Mouse (Mus musculus): ENCODE data around the gene Vdac1. TPM values are rescaled to one million over a fixed set of nuclear protein-coding genes. Genes with fewer than 3 reads are reported as not detected.
A peak's percentile ranks its signal among the peaks of the same experiment; 100 is the strongest.

Gene Vdac1
- polyA plus RNA-seq, 1 experiment, result 116 TPM

DNA sequence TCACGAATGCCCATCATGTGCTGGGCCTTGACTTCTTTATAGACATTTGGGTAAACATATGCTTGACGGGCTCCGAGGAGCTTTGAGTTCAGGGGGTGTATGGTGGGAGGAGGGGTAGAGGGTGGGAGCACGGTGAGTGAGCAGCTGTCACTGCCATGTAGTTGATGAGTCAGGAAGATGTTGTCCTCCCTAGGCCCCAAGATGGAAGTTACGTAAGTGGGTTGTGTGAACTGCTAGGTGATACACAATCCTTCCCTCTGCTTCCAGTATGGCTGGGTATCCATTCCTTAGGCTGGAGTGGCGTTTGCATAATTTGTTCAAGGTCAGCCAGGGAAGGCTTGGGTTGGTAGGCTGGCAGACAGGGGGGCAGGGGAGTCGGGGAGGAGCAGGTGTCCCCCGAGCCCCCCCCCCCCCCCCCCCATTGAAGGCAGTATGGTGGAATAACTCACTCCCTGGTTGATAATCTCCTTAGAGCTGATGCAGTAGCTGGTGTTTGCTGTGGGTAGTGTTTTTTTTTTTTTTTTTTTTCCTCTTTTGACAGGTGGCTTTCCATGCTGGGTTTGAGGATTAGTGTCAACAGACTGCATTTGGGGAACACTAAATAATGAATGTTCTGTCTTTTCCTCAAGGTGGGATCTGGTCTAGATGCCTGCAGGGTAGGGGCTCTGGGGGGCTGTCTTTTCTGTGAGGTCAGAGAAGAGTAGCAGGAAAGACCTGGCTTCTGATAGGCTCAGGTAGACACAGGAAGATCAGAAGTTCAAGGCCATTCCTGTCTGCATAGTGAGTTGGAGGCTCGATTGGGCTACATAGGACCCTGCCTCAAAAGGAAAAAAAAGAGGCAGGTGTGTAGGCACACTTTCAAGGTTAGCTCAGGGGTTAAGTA is 8.8 kb downstream of the Vdac1 start:
- TF ChIP-seq POLR2A (IDR thresholded peaks at IDR 0.05; ENCODE audit: borderline replicate concordance, low read depth, low read length) (no peak), CTCF (IDR thresholded peaks at IDR 0.05; ENCODE audit: low read depth, low read length) (no peak)
- Histone ChIP-seq H3K4me3 (ENCODE audit: insufficient read depth, low read length) (no peak overlapping the region), H3K27ac (ENCODE audit: insufficient read depth, low read depth, low read length) (no peak overlapping the region), H3K4me1 (ENCODE audit: control insufficient read depth, insufficient read depth, low read length) (peaks cover 48% of the 10 kb centered on the region)

DNA sequence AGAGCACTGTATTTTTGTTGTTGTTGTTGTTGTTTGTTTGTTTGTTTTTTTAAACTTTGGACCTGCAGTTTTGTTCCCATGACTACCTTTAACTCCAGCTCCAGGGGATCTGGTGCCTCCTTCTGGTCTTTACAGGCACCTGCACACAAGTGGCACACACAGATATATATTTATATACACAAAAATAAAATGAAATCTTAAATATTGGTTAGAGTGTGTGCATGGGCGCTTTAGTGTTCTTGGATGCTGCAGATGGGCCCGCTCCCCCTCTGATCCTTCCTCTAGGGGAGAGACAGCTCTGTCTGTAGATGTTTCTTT is 9.4 kb downstream of the Vdac1 start:
- TF ChIP-seq CTCF (IDR thresholded peaks at IDR 0.05; ENCODE audit: low read depth, low read length) (no peak), POLR2A (IDR thresholded peaks at IDR 0.05; ENCODE audit: borderline replicate concordance, low read depth, low read length) (no peak)
- Histone ChIP-seq H3K4me3 (ENCODE audit: insufficient read depth, low read length) (no peak overlapping the region), H3K4me1 (ENCODE audit: control insufficient read depth, insufficient read depth, low read length) (peaks cover 44% of the 10 kb centered on the region), H3K27ac (ENCODE audit: insufficient read depth, low read depth, low read length) (no peak overlapping the region)

DNA sequence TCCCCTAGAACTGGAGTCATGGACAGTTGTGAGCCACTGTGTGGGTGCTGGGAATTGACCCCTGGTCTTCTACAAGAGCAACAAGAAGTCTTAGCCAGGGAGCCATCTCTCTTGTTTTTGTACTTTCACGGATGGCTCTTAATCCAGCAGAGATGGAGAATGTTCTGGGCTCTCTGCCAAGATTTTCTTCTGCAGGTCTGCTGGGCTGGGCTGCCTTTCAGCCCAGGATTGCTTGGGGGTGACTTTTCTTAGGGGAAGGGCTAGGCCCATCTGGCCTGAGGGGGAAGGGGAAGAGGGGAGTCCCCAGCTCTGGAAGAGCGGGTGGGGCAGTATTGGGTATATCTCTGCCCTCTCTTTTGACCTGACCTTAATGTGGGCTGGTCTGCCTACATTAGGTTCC is 9.9 kb downstream of the Vdac1 start:
- H3K4me3 ChIP-seq (ENCODE audit: insufficient read depth, low read length), result no peak overlapping the region
- TF ChIP-seq CTCF (IDR thresholded peaks at IDR 0.05; ENCODE audit: low read depth, low read length) (no peak), POLR2A (IDR thresholded peaks at IDR 0.05; ENCODE audit: borderline replicate concordance, low read depth, low read length) (no peak)
- peaks cover 41% of the 10 kb centered on the region for H3K4me1 ChIP-seq (ENCODE audit: control insufficient read depth, insufficient read depth, low read length)
- no peak overlapping the region for H3K27ac ChIP-seq (ENCODE audit: insufficient read depth, low read depth, low read length)

DNA sequence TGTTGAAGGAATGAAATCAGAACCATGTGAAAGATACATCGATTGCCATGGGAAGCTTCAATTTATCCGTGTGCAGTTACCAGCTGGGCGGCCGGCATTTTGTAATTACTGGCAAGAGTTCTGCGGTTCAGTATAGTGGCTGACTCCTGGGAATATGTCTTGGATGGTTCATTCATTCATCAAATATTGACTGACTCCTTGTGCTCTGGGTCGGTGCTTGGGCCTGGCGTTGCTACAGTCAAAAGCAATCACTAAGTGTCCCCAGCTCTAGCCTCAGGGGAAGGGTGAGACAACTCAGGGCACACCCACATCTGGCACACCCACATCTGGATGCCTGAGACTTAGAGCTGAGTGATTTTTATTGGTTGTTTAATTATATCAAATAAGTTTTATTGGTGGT is 13.2 kb downstream of the Vdac1 start:
- no peak overlapping the region for H3K4me3 ChIP-seq (ENCODE audit: insufficient read depth, low read length)
- H3K4me1 ChIP-seq (ENCODE audit: control insufficient read depth, insufficient read depth, low read length), result peaks cover 14% of the 10 kb centered on the region
- H3K27ac ChIP-seq (ENCODE audit: insufficient read depth, low read depth, low read length), result no peak overlapping the region
- TF ChIP-seq POLR2A (IDR thresholded peaks at IDR 0.05; ENCODE audit: borderline replicate concordance, low read depth, low read length) (no peak), CTCF (IDR thresholded peaks at IDR 0.05; ENCODE audit: low read depth, low read length) (no peak)

- Histone ChIP-seq H3K4me3 (ENCODE audit: insufficient read depth, low read length) (no peak overlapping the region), H3K27ac (ENCODE audit: insufficient read depth, low read depth, low read length) (no peak overlapping the region), H3K4me1 (ENCODE audit: control insufficient read depth, insufficient read depth, low read length) (peaks cover 9% of the 10 kb centered on the region)
- TF ChIP-seq CTCF (IDR thresholded peaks at IDR 0.05; ENCODE audit: low read depth, low read length), result peak; percentile 76
- no peak for TF ChIP-seq POLR2A (IDR thresholded peaks at IDR 0.05; ENCODE audit: borderline replicate concordance, low read depth, low read length)
Observed at GRCm38 (mm10) chr11:52374340-52374739, 13.7 kb downstream of the Vdac1 start.

DNA sequence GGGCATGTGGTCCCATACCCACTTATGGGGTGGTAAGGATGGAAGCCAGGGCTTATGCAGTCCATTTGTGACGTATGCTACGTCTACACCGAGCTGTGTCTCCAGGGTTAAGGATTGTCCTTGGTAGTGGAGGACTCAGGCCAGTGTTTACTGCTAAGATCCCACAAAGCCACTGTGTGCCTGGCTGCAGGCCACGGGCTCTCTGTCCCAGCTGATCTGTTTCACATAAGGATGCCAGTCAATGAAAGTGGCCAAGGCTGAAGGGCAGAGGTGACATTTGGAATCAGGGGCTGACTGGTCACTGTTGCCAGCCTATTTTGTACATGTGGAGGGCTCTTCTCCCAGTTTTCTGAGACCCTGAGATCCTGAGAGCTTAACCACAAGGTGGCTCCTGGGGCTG is 16.9 kb downstream of the Vdac1 start:
- Histone ChIP-seq H3K4me3 (ENCODE audit: insufficient read depth, low read length) (no peak overlapping the region), H3K27ac (ENCODE audit: insufficient read depth, low read depth, low read length) (no peak overlapping the region), H3K4me1 (ENCODE audit: control insufficient read depth, insufficient read depth, low read length) (no peaks in the 10 kb centered on the region)
- TF ChIP-seq POLR2A (IDR thresholded peaks at IDR 0.05; ENCODE audit: borderline replicate concordance, low read depth, low read length) (no peak), CTCF (IDR thresholded peaks at IDR 0.05; ENCODE audit: low read depth, low read length) (no peak)

DNA sequence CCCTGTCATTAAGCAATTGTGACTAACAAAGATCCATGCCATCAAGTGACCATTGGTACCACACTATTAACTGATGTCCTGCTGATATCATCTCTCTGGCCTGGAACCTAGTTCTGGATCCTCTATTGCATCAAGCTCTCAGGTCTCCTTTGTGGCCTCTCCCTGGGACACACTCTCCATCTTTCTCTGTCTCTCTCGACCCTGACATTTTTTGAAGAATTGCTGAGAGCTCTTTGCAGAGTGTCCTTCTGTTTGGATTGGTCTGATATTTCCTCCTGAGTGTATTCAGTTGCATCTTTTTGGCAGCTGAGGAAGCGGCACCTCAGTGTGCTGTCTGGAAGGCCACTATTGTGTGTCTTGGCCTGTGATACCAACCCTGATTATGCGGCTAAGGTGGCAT is 18.6 kb downstream of the Vdac1 start:
- H3K4me3 ChIP-seq (ENCODE audit: insufficient read depth, low read length), result no peak overlapping the region
- no peaks in the 10 kb centered on the region for H3K4me1 ChIP-seq (ENCODE audit: control insufficient read depth, insufficient read depth, low read length)
- no peak overlapping the region for H3K27ac ChIP-seq (ENCODE audit: insufficient read depth, low read depth, low read length)
- no peak for TF ChIP-seq POLR2A (IDR thresholded peaks at IDR 0.05; ENCODE audit: borderline replicate concordance, low read depth, low read length)
- TF ChIP-seq CTCF (IDR thresholded peaks at IDR 0.05; ENCODE audit: low read depth, low read length), result no peak

DNA sequence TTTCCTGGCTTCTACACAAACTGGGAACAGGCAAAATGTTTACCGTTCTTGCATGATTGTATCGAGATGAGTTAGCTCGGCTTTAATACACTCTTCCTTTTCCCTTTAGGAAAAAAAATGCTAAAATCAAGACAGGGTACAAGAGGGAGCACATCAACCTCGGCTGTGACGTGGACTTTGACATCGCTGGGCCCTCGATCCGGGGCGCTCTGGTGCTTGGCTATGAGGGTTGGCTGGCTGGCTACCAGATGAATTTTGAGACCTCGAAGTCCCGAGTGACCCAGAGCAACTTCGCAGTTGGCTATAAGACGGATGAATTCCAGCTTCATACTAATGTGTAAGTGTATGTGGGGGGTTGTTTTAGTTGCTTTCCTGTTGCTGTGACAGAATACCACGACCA is 23.1 kb downstream of the Vdac1 start:
- no peak for TF ChIP-seq CTCF (IDR thresholded peaks at IDR 0.05; ENCODE audit: low read depth, low read length)
- no peak for TF ChIP-seq POLR2A (IDR thresholded peaks at IDR 0.05; ENCODE audit: borderline replicate concordance, low read depth, low read length)
- H3K27ac ChIP-seq (ENCODE audit: insufficient read depth, low read depth, low read length), result no peak overlapping the region
- peaks cover 2% of the 10 kb centered on the region; the same call in 1 of the 2 replicates for H3K4me1 ChIP-seq (ENCODE audit: control insufficient read depth, insufficient read depth, low read length)
- no peak overlapping the region for H3K4me3 ChIP-seq (ENCODE audit: insufficient read depth, low read length)

DNA sequence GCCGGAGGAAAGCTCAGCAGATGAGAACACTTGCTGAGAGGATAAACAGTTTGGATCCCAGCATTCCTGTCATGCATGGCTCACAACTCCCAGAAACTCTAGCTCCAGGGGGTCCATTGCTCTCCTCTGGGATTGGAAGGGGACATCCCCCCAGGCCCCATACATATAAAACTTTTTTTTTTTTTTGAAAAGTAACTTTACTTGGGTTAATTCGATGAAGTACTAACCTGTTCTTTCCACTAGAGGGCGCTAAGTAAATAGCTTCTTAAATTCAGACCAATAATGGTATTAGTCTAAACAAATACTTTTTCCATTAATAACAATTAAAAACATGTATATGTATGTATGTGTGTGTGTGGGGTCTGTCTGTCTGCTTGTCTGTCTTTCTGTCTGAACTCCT is 24.0 kb downstream of the Vdac1 start:
- no peak overlapping the region for H3K27ac ChIP-seq (ENCODE audit: insufficient read depth, low read depth, low read length)
- H3K4me1 ChIP-seq (ENCODE audit: control insufficient read depth, insufficient read depth, low read length), result peaks cover 2% of the 10 kb centered on the region; the same call in 1 of the 2 replicates
- TF ChIP-seq POLR2A (IDR thresholded peaks at IDR 0.05; ENCODE audit: borderline replicate concordance, low read depth, low read length) (no peak), CTCF (IDR thresholded peaks at IDR 0.05; ENCODE audit: low read depth, low read length) (peak; percentile 41; the same call in 1 of the 2 replicates)
- no peak overlapping the region for H3K4me3 ChIP-seq (ENCODE audit: insufficient read depth, low read length)

- TF ChIP-seq POLR2A (IDR thresholded peaks at IDR 0.05; ENCODE audit: borderline replicate concordance, low read depth, low read length) (no peak), CTCF (IDR thresholded peaks at IDR 0.05; ENCODE audit: low read depth, low read length) (no peak)
- H3K27ac ChIP-seq (ENCODE audit: insufficient read depth, low read depth, low read length), result no peak overlapping the region
- no peak overlapping the region for H3K4me3 ChIP-seq (ENCODE audit: insufficient read depth, low read length)
- H3K4me1 ChIP-seq (ENCODE audit: control insufficient read depth, insufficient read depth, low read length), result peaks cover 2% of the 10 kb centered on the region; the same call in 1 of the 2 replicates
Observed at GRCm38 (mm10) chr11:52386892-52387291, 26.2 kb downstream of the Vdac1 start.

Measured in bone marrow macrophage, adult 2 months (primary cell).